Mouse (Mus musculus) heart, adult 2 months (tissue): ENCODE data around the gene Atg16l1. TPM values are rescaled to one million over a fixed set of nuclear protein-coding genes. Genes with fewer than 3 reads are reported as not detected.

Experiments used
- DNase-seq, 2 experiments: peaks; one replicate each; pipeline ENCODE4 v3.0.0; 2021
- H3K27ac ChIP-seq: fragments of 200-600 bp; 2 replicates; pipeline ENCODE4 v1.8.1; 2022
- H3K27me3 ChIP-seq: fragments of 200-500 bp; 2 replicates; pipeline ENCODE4 v1.6.1; 2012; ENCODE audit warnings: mild to moderate bottlenecking, low read length, inconsistent platforms, mixed read lengths; ENCODE audit not compliant: control insufficient read depth, insufficient read depth
- H3K36me3 ChIP-seq: fragments of 200-500 bp; 2 replicates; pipeline ENCODE4 v1.6.1; 2012; ENCODE audit warnings: low read length, inconsistent platforms; ENCODE audit not compliant: control insufficient read depth, insufficient read depth
- H3K4me1 ChIP-seq: fragments of 200-500 bp; 2 replicates; pipeline ENCODE4 v1.6.1; 2011; ENCODE audit warnings: low read length; ENCODE audit not compliant: control insufficient read depth, insufficient read depth
- H3K4me3 ChIP-seq: fragments of 200-600 bp; 2 replicates; pipeline ENCODE4 v1.8.1; 2022
- H3K79me2 ChIP-seq: fragments of 200-500 bp; replicated peaks from 2 replicates; pipeline ENCODE4 v1.6.1; 2012; ENCODE audit warnings: mild to moderate bottlenecking, inconsistent platforms, low read length, moderate library complexity, mixed read lengths; ENCODE audit not compliant: control insufficient read depth, insufficient read depth
- H3K9ac ChIP-seq: fragments of 200-500 bp; 2 replicates; pipeline ENCODE4 v1.6.1; 2012; ENCODE audit warnings: low read depth, mild to moderate bottlenecking, control low read depth, inconsistent platforms, low read length, mixed read lengths
- CTCF ChIP-seq: fragments of 200-600 bp; IDR thresholded peaks from 2 replicates; pipeline ENCODE4 v1.8.1; 2022; ENCODE audit warnings: antibody characterized with exemption, mild to moderate bottlenecking, moderate library complexity
- EP300 ChIP-seq: fragments of 200-500 bp; IDR thresholded peaks from 2 replicates; pipeline ENCODE4 v1.6.1; 2011; ENCODE audit warnings: low read depth, low read length, control low read depth; ENCODE audit not compliant: insufficient read depth
- POLR2A ChIP-seq: fragments of 200-500 bp; IDR thresholded peaks from 2 replicates; pipeline ENCODE4 v1.6.1; 2011; ENCODE audit warnings: mild to moderate bottlenecking, low read depth, low read length, control low read depth; ENCODE audit not compliant: insufficient read depth
- WGBS: fragments of 180-500 bp; shearing (Covaris S2); methylation state at CpG from one replicate; pipeline ENCODE4 v1.1.7; 2018; 5-methylcytosine and 5-hydroxymethylcytosine counted together
- intact Hi-C: fragments of 180-260 bp; cut with DNase I; formaldehyde crosslinking; loops from one replicate; pipeline ENCODE4 v1.15.1; 2025
- long read RNA-seq: library from polyadenylated mRNA; stranded (forward); transcript quantifications from one replicate; pipeline ENCODE4 v2.0.0, GENCODE M21; 2021
- polyA plus RNA-seq: library from polyadenylated mRNA; depleted of rRNA; stranded (reverse); fragments of >200 nt; gene quantifications from 2 replicates; pipeline ENCODE4 v1.2.3, GENCODE M21; 2012; rRNA removed
- total RNA-seq, 2 experiments: library from RNA; stranded (reverse); gene quantifications; 2 replicates each; pipeline ENCODE4 v1.2.3; 2021

The Atg16l1 gene
- total RNA-seq, result 10 to 100 TPM; 29.4 to 29.9 TPM
- 24.6 and 31.7 TPM in 2 replicates for polyA plus RNA-seq
- long read RNA-seq, transcript Atg16l1-203 (19 exons, 3,102 nt), result major isoform, 36 of 58 reads
- long read RNA-seq, transcript Atg16l1-201 (18 exons, 3,130 nt), result minor isoform, 10 of 58 reads
- long read RNA-seq, partial matches to known transcripts, result 1 of 58 reads
- long read RNA-seq, other reads (novel, unspliced or antisense), result 10 of 58 reads

DNA sequence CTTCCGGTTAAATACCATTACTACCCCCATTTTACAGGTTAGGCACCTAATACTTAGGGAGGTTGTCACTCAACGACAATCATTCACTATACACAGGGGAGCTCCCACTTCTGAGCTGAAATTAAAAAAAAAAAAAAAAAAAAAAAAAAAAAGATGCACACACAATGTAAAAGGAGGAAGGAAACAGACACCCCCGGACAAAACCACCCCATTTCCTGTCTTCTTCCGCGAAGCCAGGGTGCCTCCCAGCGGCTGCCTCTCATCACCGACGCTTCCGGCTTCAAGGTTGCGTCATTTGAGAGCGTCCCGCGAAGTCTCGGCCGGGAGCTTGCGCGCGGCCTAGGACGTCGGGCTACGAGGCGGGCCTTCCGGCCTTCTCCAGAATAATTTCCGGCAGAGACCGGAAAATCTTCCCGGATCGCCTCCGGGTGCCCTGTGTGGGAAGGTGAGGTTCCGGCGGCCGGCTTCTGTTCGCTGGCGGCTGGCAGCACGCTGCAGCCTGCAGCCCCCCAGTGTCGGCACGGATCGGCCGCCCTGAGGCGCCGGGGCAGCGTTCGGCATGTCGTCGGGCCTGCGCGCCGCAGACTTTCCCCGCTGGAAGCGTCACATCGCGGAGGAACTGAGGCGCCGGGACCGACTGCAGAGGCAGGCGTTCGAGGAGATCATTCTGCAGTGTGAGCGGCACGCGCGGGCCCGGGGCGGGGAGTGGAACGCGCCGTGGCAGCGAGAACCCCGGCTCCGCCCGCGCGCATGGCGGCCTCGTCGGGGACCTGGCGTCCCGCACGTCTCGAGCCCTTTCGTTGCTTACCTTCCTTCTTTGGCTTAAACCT lies at the start of gene Atg16l1:
Gene Atg16l1 (plus strand): TSS at position 230 of the 830 bp plus-strand sequence.
- under 1% methylated on average over 79 of the region's 79 CpGs for WGBS
- intact Hi-C loops, result loop anchor here (2.0 to 5.0 kb wide), 2 partner anchors 59 to 309 kb away; no protein-coding TSS in a partner anchor
- TF ChIP-seq EP300, result peak; percentile 83; the same call in 1 of the 2 replicates
- peak; percentile 69 for TF ChIP-seq CTCF
- peak; percentile 70 for TF ChIP-seq POLR2A

GRCm38 (mm10) chr1:87706361-87706760 lies 49.3 kb upstream of the Atg16l1 start:
- intact Hi-C loops, result no loop called here
- DNase-seq, result no peak
- no peak overlapping the region for H3K27ac ChIP-seq
- H3K79me2 ChIP-seq, result no peaks in the 10 kb centered on the region
- no peak overlapping the region for H3K4me3 ChIP-seq
- no peaks in the 10 kb centered on the region for H3K36me3 ChIP-seq
- TF ChIP-seq POLR2A (no peak), CTCF (no peak), EP300 (no peak)
- no peaks in the 10 kb centered on the region for H3K27me3 ChIP-seq
- H3K9ac ChIP-seq, result no peak overlapping the region
- 91% methylated on average over 3 of the region's 3 CpGs for WGBS
- H3K4me1 ChIP-seq, result no peaks in the 10 kb centered on the region

More for the DNA sequence above, at the start of gene Atg16l1:
- peak within 1 kb of the TSS; percentile 99 for H3K4me3 ChIP-seq
- peak within 1 kb of the TSS; percentile 98 for H3K9ac ChIP-seq
- peak; percentile 95 to 97 for DNase-seq
- H3K79me2 ChIP-seq, result peaks cover 1% of the 10 kb centered on the region
- H3K27me3 ChIP-seq, result no peaks in the 10 kb centered on the region
- H3K4me1 ChIP-seq, result peaks cover 8% of the 10 kb centered on the region
- H3K36me3 ChIP-seq, result peaks cover 10% of the 10 kb centered on the region
- H3K27ac ChIP-seq, result peak within 1 kb of the TSS; percentile 94

DNA sequence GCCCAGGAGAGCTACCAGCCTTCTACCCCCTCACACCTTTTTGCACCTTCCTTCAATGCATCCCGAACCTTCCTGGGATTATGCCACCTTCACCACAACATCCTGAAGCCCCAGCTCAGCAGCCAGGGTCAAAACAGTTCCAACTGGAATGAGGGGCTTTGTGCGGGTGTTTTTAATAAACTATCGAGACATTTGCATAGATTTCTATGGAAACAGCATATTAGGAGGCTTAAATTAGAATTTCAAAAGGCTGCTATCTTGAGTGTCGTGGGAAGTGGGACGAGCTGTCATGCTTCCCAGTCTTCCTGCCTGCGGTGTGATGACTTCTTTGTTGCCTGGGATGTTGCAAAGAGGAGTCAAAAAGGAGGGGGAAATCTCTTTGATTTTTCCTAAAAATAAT lies 46.6 kb upstream of the Atg16l1 start:
- no peaks in the 10 kb centered on the region for H3K4me1 ChIP-seq
- no peak for DNase-seq
- H3K79me2 ChIP-seq, result no peaks in the 10 kb centered on the region
- H3K27me3 ChIP-seq, result no peaks in the 10 kb centered on the region
- intact Hi-C loops, result no loop called here
- TF ChIP-seq CTCF (no peak), EP300 (no peak), POLR2A (no peak)
- H3K4me3 ChIP-seq, result no peak overlapping the region
- no peak overlapping the region for H3K27ac ChIP-seq
- 60% methylated on average over 6 of the region's 6 CpGs for WGBS
- H3K36me3 ChIP-seq, result no peaks in the 10 kb centered on the region
- H3K9ac ChIP-seq, result no peak overlapping the region

- WGBS, result 89% methylated on average over 7 of the region's 7 CpGs
- intact Hi-C loops, result no loop called here
- Histone ChIP-seq H3K36me3 (no peaks in the 10 kb centered on the region), H3K27ac (no peak overlapping the region), H3K27me3 (no peaks in the 10 kb centered on the region), H3K4me3 (no peak overlapping the region), H3K9ac (no peak overlapping the region), H3K4me1 (no peaks in the 10 kb centered on the region), H3K79me2 (no peaks in the 10 kb centered on the region)
- DNase-seq, result no peak
- TF ChIP-seq CTCF (no peak), EP300 (no peak), POLR2A (no peak)
Observed at GRCm38 (mm10) chr1:87709661-87710270, 45.9 kb upstream of the Atg16l1 start.

- TF ChIP-seq EP300 (no peak), CTCF (no peak), POLR2A (no peak)
- H3K27me3 ChIP-seq, result no peaks in the 10 kb centered on the region
- intact Hi-C loops, result no loop called here
- no peaks in the 10 kb centered on the region for H3K4me1 ChIP-seq
- H3K9ac ChIP-seq, result no peak overlapping the region
- no peaks in the 10 kb centered on the region for H3K36me3 ChIP-seq
- WGBS, result 72% methylated on average over 10 of the region's 10 CpGs
- H3K27ac ChIP-seq, result no peak overlapping the region
- H3K79me2 ChIP-seq, result no peaks in the 10 kb centered on the region
- H3K4me3 ChIP-seq, result no peak overlapping the region
- DNase-seq, result no peak
Observed at GRCm38 (mm10) chr1:87711938-87712613, 43.6 kb upstream of the Atg16l1 start.
